In genomic region chr9:106755776-106756175, GRCm38 (mm10) we compare ENCODE assay signal across 18 mouse cellular contexts. TPM values are rescaled to one million over a fixed set of nuclear protein-coding genes. Genes with fewer than 3 reads are reported as not detected.
A peak's percentile ranks its signal among the peaks of the same experiment; 100 is the strongest.
DNase-seq lines count a peak whose midpoint lies in the region; ATAC-seq and TF ChIP-seq lines count a peak whose summit lies in the region.
"Had no signal": no experiment of that assay in that cellular context is flagged by ENCODE, and none has a peak within 500 bp of the region (broad histone marks: within the 10 kb centered on the region; RNA-seq: fewer than 3 reads in every experiment).

No protein-coding gene starts in this region.

- WGBS in liver, adult 2 months: 37% methylated on average over 4 of the region's 4 CpGs
- 84% methylated on average over 4 of the region's 4 CpGs for WGBS in liver, postnatal 0 days (ENCODE audit: insufficient replicate concordance)

- no peak overlapping the region for H3K4me2 ChIP-seq in liver, postnatal 0 days (ENCODE audit: low read depth, low read length)

- no peak for ATAC-seq in liver, postnatal 0 days
- ATAC-seq: activated CD4-positive, CD25-positive, alpha-beta regulatory T cell, adult 4 months; CD4-positive, CD25-positive, alpha-beta regulatory T cell, adult 4 months; Patski had no signal

- H3K4me3 ChIP-seq in liver, adult 2 months (ENCODE audit: insufficient read depth, low read depth, low read length): no peak overlapping the region
- no peak overlapping the region for H3K4me3 ChIP-seq in liver, postnatal 0 days (ENCODE audit: low read depth, low read length)

- peaks cover 4% of the 10 kb centered on the region; the same call in 1 of the 2 replicates for H3K36me3 ChIP-seq in liver, adult 2 months (ENCODE audit: control insufficient read depth, insufficient read depth, low read length)
- H3K36me3 ChIP-seq in liver, postnatal 0 days (replicated peaks; ENCODE audit: insufficient read depth, low read length): peaks cover 12% of the 10 kb centered on the region; the same call in 1 of the 2 replicates

- no peak for TF ChIP-seq CTCF in liver, adult 2 months (IDR thresholded peaks at IDR 0.05; ENCODE audit: low read depth, low read length)
- TF ChIP-seq CTCF in liver, postnatal 0 days (IDR thresholded peaks at IDR 0.05; ENCODE audit: low read depth): no peak

- peaks cover 14% of the 10 kb centered on the region for H3K4me1 ChIP-seq in liver, adult 2 months (ENCODE audit: control insufficient read depth, insufficient read depth, low read length)
- 0 out of 2 replicates have a peak, but pooled peaks cover 2% of the 10 kb centered on the region for H3K4me1 ChIP-seq in liver, postnatal 0 days (ENCODE audit: insufficient read depth)

- peaks cover 28% of the 10 kb centered on the region; the same call in 1 of the 2 replicates for H3K79me2 ChIP-seq in liver, adult 2 months (ENCODE audit: control insufficient read depth, insufficient read depth, low read length)

- peak; percentile 74 for DNase-seq in heart, adult 11 months
- DNase-seq in heart, postnatal 4 days: no peak
- peak; percentile 83 for DNase-seq in liver, adult 2 months (ENCODE audit: extremely low read depth, low read depth, low spot score)
- no peak for DNase-seq in liver, postnatal 0 days
- DNase-seq: adrenal gland, adult 8-10 months; adrenal gland, postnatal 10 days; adrenal gland, postnatal 14 days; adrenal gland, postnatal 25 days; adrenal gland, postnatal 36 days; B cell, adult 2 months; cerebellum, adult 11 months; cerebellum, adult 11-12 months; cerebellum, adult 18-20 months had no signal

- H3K9ac ChIP-seq in liver, adult 2 months (ENCODE audit: low read depth, low read length): no peak overlapping the region
- H3K9ac ChIP-seq in liver, postnatal 0 days (replicated peaks): no peak overlapping the region

- H3K27me3 ChIP-seq in liver, adult 2 months (ENCODE audit: control insufficient read depth, insufficient read depth, low read length): no peaks in the 10 kb centered on the region
- no peaks in the 10 kb centered on the region for H3K27me3 ChIP-seq in liver, postnatal 0 days (ENCODE audit: insufficient read depth, low read length)
- H3K27me3 ChIP-seq: CH12.LX, Patski had no signal

- no peaks in the 10 kb centered on the region for H3K9me3 ChIP-seq in liver, postnatal 0 days (ENCODE audit: low read length)
- H3K9me3 ChIP-seq: G1E had no signal

- TF ChIP-seq POLR2A in liver, adult 2 months (IDR thresholded peaks at IDR 0.05; ENCODE audit: extremely low read depth, insufficient read depth, low read length): no peak

- peak overlapping the region; percentile 42; the same call in 1 of the 2 replicates for H3K27ac ChIP-seq in liver, adult 2 months (replicated peaks; ENCODE audit: insufficient read depth, low read depth, low read length)
- no peak overlapping the region for H3K27ac ChIP-seq in liver, postnatal 0 days (ENCODE audit: low read depth)

- no peak for TF ChIP-seq EP300 in liver, postnatal 0 days (IDR thresholded peaks at IDR 0.05; ENCODE audit: low read depth)

RNA-seq across cellular contexts. Expression of gene Rad54l2, which starts 33.2 kb away (rescaled TPM):
- 10 to 100 TPM; 17.8 to 18.2 TPM for total RNA-seq in heart, postnatal 4 days (2021)
- 8.1 and 8.9 TPM in 2 replicates for total RNA-seq in liver, adult 2 months (2014; rRNA removed)
- 16.4 and 21.5 TPM in 2 replicates for polyA plus RNA-seq in liver, adult 2 months (2012; rRNA removed)
- polyA plus RNA-seq in liver, postnatal 0 days (2015; fragmentation: Nextera tagmentation; extraction: Ambion mirVana): 1.2 and 1.7 TPM in 2 replicates

Comparison
In these comparisons a context has a peak if more than half of its experiments do, and no peak if none do; other contexts are left out.
1. DNase-seq: peak in heart, adult 11 months (single experiment) and liver, adult 2 months (single experiment); none in heart, postnatal 4 days (single experiment) and liver, postnatal 0 days (single experiment).